Mouse (Mus musculus): ENCODE measurements at regions not wholly inside any gene's neighbourhood (a gene's known extent, or its start where the extent isn't known, plus 50 kb on each side); places are given as distances from the start of the nearest gene placed in this dataset.
"Not testable (repeated sequence)": the region's sequence is repeated elsewhere in the genome, so short reads cannot be mapped to it uniquely, and the experiment has no call there.

DNA sequence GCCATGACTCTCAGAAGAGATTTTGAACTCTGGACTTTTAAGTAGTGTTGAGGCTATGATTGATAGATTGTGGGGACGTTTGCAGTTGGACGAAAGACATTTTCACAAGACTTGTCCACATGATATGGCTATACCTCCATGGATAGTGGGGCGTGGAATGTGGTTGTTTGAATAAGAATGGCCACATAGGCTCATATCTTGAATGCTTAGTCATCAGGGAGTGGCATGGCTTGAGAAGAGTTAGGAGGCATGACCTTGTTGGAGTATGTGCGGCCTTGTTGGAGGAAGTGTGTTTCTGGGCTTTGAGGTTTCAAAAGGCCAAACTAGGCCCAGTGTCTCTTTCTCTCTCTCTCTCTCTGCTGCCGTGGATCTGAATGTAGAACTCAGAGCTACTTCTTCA is 204.7 kb upstream of the Pclo start:
- DNase-seq: no peak

DNA sequence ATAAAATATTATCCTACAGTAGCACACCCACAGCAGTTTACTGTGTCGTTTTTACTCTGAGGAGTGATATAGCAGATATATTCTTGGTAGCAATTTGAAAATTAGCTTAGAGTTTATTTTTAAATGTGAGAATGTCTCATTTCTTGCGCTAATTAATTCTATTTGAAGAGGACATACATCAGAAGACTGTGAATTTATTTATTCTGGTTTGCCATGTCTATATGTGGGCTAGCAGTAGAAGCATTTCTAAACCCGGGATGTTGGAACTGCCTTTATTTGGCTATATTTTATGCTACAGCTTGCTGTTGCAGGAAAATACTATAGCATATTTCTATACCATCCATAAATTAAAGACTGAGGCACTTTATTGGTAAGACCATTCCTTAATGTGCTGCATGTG is 203.0 kb upstream of the Pclo start:
- no peak for DNase-seq

- DNase-seq: no peak
Measured at GRCm38 (mm10) chr5:14320216-14320615, 194.5 kb upstream of the Pclo start.

- no peak for DNase-seq
Measured at GRCm38 (mm10) chr5:14322000-14322399, 192.7 kb upstream of the Pclo start.

GRCm38 (mm10) chr5:14360446-14360845 is 154.3 kb upstream of the Pclo start:
- no peak for DNase-seq

DNA sequence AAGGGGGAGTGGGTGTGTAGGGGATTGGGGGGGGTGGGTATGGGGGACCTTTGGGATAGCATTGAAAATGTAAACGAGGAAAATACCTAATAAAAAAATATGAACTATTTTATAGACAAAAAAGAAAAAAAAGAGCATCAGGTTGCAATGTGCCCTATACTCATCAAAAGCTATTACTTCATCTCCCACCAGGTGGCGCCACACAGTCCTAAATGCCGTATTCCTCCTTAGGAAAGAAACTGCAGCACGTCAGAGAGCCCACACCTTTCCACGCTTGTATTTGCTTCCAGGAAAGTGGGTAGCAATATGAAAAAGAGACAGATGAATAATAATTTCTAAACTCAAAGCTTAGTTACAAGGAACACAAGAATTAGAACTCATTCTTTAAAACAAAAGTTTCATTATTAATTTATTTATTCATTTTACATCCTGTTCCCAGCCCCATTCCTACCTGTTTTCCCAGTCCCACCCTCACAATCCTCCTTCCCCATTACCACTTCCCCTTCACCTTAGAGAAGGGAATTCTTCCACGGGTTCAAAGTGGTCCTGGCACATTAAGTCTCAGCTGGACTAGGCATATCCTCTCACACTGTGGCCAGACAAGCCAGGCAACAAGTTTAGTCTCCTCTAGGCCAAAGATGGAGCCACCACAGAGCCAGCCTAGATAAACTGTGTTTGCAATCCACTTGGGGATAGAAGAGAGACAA is 125.4 kb upstream of the Pclo start:
- DNase-seq: peak; percentile 75 to 86

- no peak for DNase-seq
Measured at GRCm38 (mm10) chr5:14391793-14392192, 122.9 kb upstream of the Pclo start.

- DNase-seq: not testable (repeated sequence)
Measured at GRCm38 (mm10) chr5:14403381-14403780, 111.3 kb upstream of the Pclo start.

DNA sequence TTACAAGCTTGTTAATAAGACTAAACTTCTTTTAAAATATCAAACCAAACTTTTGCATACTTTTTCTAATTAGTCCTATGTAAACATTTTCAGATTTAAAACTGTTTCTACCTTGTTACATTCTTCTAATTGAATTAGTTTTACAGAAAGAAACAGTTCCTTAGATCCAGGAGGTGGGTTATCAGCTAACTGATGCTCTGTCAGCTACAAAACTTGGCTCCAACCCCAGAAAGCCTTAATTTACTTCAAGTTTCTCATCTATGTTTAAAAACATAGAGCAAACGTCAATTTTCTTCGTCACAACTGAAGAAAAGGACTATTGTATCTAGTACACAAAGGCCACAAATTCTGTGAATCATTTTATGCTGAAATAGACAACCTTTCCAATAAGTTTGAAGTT is 110.4 kb upstream of the Pclo start:
- no peak for DNase-seq

DNA sequence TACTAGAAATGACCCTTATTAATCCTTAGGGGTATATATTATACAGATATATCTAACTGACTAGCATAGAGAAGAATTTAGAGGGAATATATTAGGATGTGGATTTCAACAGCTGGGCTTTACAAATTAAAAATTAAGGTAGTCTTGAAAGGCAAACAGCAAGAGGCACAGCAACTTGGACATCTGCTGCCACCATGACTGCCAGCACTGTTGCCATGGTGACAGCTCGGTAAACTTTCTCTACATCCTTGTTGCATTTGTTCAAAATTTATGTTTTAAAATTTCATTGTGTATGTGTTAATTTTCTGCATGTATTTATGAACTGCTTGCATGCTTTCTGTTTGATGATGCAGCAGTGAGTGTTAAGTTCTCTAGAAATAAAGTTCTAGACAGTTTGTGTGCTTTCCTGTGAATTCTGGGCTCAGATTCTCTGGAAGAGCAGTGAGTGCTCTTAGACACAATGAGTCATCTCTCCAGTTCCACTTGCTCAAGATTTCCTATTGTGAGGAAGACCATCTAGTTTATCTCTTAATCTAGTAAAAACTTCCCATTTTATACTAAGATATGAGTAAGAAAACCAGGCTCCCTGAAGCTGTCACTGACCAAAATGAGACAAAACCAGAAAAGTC is 99.4 kb upstream of the Pclo start:
- DNase-seq: no peak

DNA sequence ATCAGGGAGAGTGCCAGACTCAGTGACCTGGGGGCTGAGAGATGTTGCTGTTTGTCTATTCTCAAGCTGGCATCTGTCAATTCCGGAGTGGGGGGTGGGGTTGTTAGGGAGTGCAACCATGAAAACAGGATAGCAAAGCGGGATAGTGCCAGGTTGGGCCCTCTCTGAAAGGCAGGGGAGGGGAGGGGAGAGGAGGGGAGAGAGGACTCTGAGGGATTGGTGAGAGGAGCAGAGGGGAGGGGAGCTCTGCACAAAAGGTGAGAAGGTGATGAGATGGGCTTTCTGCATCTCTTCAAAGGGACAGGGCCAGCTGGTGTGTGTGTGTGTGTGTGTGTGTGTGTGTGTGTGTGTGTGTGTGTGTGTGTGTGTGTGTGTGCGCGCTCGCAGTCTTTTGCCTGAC is 61.6 kb upstream of the Pclo start:
- DNase-seq: no peak
